Mouse (Mus musculus) lung, postnatal 0 days (tissue): ENCODE results near the gene Focad. TPM values are rescaled to one million over a fixed set of nuclear protein-coding genes. Genes with fewer than 3 reads are reported as not detected.

Source experiments
- ATAC-seq: fragments of 200-750 bp; cut with Nextera tagmentation; 2 replicates; pipeline ENCODE4 v1.8.0; 2017; ENCODE audit warnings: moderate library complexity
- DNase-seq: peaks from one replicate; pipeline ENCODE4 v3.0.0-alpha.2; 2016; ENCODE audit warnings: low spot score
- H3K27ac ChIP-seq: fragments of 300-500 bp; sonication (generic); 2 replicates; pipeline ENCODE4 v1.5.1; 2014; ENCODE audit warnings: antibody characterized with exemption, mild to moderate bottlenecking, low read length, mixed read lengths
- H3K27me3 ChIP-seq: fragments of 300-500 bp; sonication (generic); replicated peaks from 2 replicates; pipeline ENCODE4 v1.6.1; 2014; ENCODE audit warnings: low read length, mixed read lengths; ENCODE audit not compliant: insufficient read depth
- H3K36me3 ChIP-seq: fragments of 300-500 bp; sonication (generic); 2 replicates; pipeline ENCODE4 v1.6.1; 2014; ENCODE audit warnings: low read length, mixed read lengths; ENCODE audit not compliant: insufficient read depth
- H3K4me1 ChIP-seq: fragments of 300-500 bp; sonication (generic); 2 replicates; pipeline ENCODE4 v1.6.1; 2014; ENCODE audit warnings: antibody characterized with exemption, low read depth, low read length, mixed read lengths; ENCODE audit not compliant: insufficient read depth
- H3K4me2 ChIP-seq: fragments of 300-500 bp; sonication (generic); replicated peaks from 2 replicates; pipeline ENCODE4 v1.6.1; 2014; ENCODE audit warnings: low read depth, mild to moderate bottlenecking, low read length, moderate library complexity, mixed read lengths
- H3K4me3 ChIP-seq: fragments of 300-500 bp; sonication (generic); 2 replicates; pipeline ENCODE4 v1.5.1; 2014; ENCODE audit warnings: low read depth, low read length
- H3K9ac ChIP-seq: fragments of 300-500 bp; sonication (generic); replicated peaks from 2 replicates; pipeline ENCODE4 v1.6.1; 2014; ENCODE audit warnings: low read depth, mild to moderate bottlenecking
- H3K9me3 ChIP-seq: fragments of 300-500 bp; sonication (generic); 2 replicates; pipeline ENCODE4 v1.6.1; 2016; ENCODE audit warnings: low read length, mixed read lengths
- CTCF ChIP-seq: IDR thresholded peaks from 2 replicates; pipeline ENCODE4 v1.5.1; 2016; ENCODE audit warnings: antibody characterized with exemption, mild to moderate bottlenecking
- EP300 ChIP-seq: IDR thresholded peaks from 2 replicates; pipeline ENCODE4 v1.6.1; 2016; ENCODE audit warnings: antibody characterized with exemption, mild to moderate bottlenecking, control low read depth
- WGBS: fragments of 180-500 bp; shearing (Covaris S2); extraction: QIAGEN DNeasy Blood & Tissue Kit; methylation state at CpG from one replicate; pipeline ENCODE4 v1.1.7; 2014; 5-methylcytosine and 5-hydroxymethylcytosine counted together
- polyA plus RNA-seq: library from polyadenylated mRNA; unstranded; fragments of >200 nt; fragmentation: Nextera tagmentation; extraction: Ambion mirVana; gene quantifications from 2 replicates; pipeline ENCODE4 v1.2.1, GENCODE M21; 2015

Focad gene
- polyA plus RNA-seq, 1 experiment from 2014 or later: 6.3 TPM

DNA sequence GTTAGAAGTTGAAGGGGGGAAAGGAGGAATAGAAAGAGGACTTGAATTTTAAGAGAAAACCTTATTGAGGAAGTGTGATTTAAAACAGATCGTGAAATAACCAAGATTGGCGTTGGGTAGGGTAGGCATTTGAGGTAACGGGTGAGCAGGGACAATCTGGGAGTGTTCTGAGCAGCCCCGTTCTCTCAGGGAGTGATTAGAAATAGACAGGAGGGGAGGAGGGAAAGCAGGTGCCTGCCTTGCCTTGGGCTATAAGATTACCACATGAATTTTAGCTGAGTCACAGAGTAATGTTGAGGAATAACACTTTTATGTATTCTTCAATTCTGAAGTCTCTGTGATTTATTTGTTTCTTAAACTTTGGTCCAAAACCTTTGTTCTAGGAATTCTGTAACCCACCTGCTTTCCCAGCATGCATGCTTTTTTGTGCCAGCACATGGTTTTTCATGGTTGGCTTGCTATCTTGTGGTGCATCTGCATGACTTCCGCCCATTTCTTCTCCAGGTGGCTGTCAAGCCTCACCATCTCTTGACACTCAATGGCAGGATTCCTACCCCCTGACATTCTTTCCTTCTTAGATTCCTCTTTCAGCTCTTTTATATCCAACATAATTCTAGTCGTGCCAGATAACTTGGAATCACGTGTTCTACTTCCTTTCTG, 176.1 kb downstream of the Focad start:
- no peak for TF ChIP-seq EP300
- TF ChIP-seq CTCF: no peak
- DNase-seq (no peak), ATAC-seq (no peak)
- no peaks in the 10 kb centered on the region for H3K4me1 ChIP-seq
- H3K4me2 ChIP-seq: no peak overlapping the region
- no peak overlapping the region for H3K4me3 ChIP-seq
- H3K9ac ChIP-seq: no peak overlapping the region
- H3K27ac ChIP-seq: no peak overlapping the region
- no peaks in the 10 kb centered on the region for H3K36me3 ChIP-seq
- H3K9me3 ChIP-seq: no peaks in the 10 kb centered on the region
- 85% methylated on average over 7 of the region's 7 CpGs for WGBS
- no peaks in the 10 kb centered on the region for H3K27me3 ChIP-seq

DNA sequence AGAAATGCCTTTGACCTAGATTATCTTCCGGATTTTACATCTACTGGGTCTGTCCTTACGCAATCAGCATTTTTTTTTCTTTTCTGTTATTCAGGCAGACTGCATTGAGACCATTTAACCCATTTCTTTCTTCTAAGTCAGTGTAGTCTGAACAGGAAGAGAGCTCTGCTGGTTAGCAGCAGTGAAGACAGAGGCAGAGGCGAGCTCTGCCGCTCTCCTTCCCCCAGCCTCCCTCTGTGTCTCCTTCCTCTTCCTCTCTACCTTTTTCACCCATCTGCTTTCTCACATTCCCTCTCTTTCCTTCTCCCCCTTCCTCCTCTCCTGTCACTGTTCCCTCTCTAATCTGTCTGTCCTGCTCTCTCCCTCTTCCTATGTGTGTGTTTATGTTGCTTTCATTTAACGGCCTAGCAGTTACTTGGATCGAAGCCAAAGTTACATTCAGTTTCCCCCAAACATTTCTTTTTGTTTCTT, 181.2 kb downstream of the Focad start:
- Histone ChIP-seq H3K9me3 (no peaks in the 10 kb centered on the region), H3K36me3 (no peaks in the 10 kb centered on the region), H3K4me1 (no peaks in the 10 kb centered on the region), H3K4me2 (peak overlapping the region; percentile 33; the same call in 1 of the 2 replicates), H3K27me3 (no peaks in the 10 kb centered on the region), H3K4me3 (no peak overlapping the region), H3K27ac (peak overlapping the region; percentile 81), H3K9ac (no peak overlapping the region)
- peak; percentile 68 for ATAC-seq
- DNase-seq: peak; percentile 81
- 21% methylated on average over 6 of the region's 6 CpGs for WGBS
- TF ChIP-seq EP300: no peak
- TF ChIP-seq CTCF: no peak

- Histone ChIP-seq H3K27ac (peak overlapping the region; percentile 81), H3K4me1 (no peaks in the 10 kb centered on the region), H3K4me3 (no peak overlapping the region), H3K9me3 (no peaks in the 10 kb centered on the region), H3K36me3 (no peaks in the 10 kb centered on the region), H3K9ac (no peak overlapping the region), H3K27me3 (no peaks in the 10 kb centered on the region), H3K4me2 (no peak overlapping the region)
- peak; percentile 41 for ATAC-seq
- 70% methylated on average over 4 of the region's 4 CpGs for WGBS
- DNase-seq: peak; percentile 27
- TF ChIP-seq CTCF (no peak), EP300 (no peak)
Observed at GRCm38 (mm10) chr4:88276058-88276734, 181.8 kb downstream of the Focad start.

DNA sequence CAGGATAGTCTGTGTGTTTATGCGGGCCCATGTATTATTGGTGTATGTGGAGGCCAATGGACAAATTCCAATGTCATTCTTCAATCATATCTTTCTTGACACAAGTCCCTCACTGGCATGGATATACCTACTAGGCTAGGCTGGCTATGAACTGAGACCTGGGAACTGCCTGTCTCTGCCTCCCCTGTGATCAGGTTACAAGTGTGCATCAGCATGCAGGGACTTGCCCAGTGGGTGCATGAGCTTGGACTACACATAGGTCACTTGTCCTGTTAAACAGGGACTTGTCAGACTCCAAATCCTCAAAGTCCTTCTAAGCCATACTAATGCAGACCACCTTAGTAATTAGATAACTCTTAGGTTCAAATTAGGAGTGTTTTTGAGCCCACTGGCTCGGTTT, 184.1 kb downstream of the Focad start:
- no peak for DNase-seq
- no peak for TF ChIP-seq CTCF
- no peak for TF ChIP-seq EP300
- 88% methylated on average over 2 of the region's 2 CpGs for WGBS

GRCm38 (mm10) chr4:88280536-88280935, 186.1 kb downstream of the Focad start:
- TF ChIP-seq EP300 (no peak), CTCF (peak; percentile 32)
- Histone ChIP-seq H3K4me3 (no peak overlapping the region), H3K9me3 (no peaks in the 10 kb centered on the region), H3K27me3 (no peaks in the 10 kb centered on the region), H3K27ac (no peak overlapping the region), H3K4me2 (no peak overlapping the region), H3K4me1 (no peaks in the 10 kb centered on the region), H3K36me3 (no peaks in the 10 kb centered on the region), H3K9ac (no peak overlapping the region)
- no peak for DNase-seq
- no peak for ATAC-seq
- WGBS: 96% methylated on average over 2 of the region's 2 CpGs

More for the DNA sequence above, 184.1 kb downstream of the Focad start:
- H3K9me3 ChIP-seq: no peaks in the 10 kb centered on the region
- H3K36me3 ChIP-seq: no peaks in the 10 kb centered on the region
- H3K4me3 ChIP-seq: no peak overlapping the region
- no peak overlapping the region for H3K4me2 ChIP-seq
- no peak overlapping the region for H3K9ac ChIP-seq
- H3K27me3 ChIP-seq: no peaks in the 10 kb centered on the region
- no peak overlapping the region for H3K27ac ChIP-seq
- no peaks in the 10 kb centered on the region for H3K4me1 ChIP-seq
- ATAC-seq: no peak

GRCm38 (mm10) chr4:88295537-88295936, 201.1 kb downstream of the Focad start:
- ATAC-seq (no peak), DNase-seq (no peak)
- Histone ChIP-seq H3K36me3 (no peaks in the 10 kb centered on the region), H3K27me3 (no peaks in the 10 kb centered on the region), H3K27ac (no peak overlapping the region), H3K4me3 (no peak overlapping the region), H3K9me3 (no peaks in the 10 kb centered on the region), H3K4me1 (no peaks in the 10 kb centered on the region), H3K9ac (no peak overlapping the region), H3K4me2 (no peak overlapping the region)
- TF ChIP-seq EP300: no peak
- no peak for TF ChIP-seq CTCF
- WGBS: 72% methylated on average over 6 of the region's 6 CpGs
